Mouse (Mus musculus) lung, adult 2 months (tissue): ENCODE results near the gene Tmem269.

Source experiments
- CTCF ChIP-seq: fragments of 200-500 bp; IDR thresholded peaks from 2 replicates; pipeline ENCODE4 v1.5.1; 2011; ENCODE audit warnings: mild to moderate bottlenecking, low read length, control low read depth; ENCODE audit not compliant: insufficient read depth
- POLR2A ChIP-seq: fragments of 200-500 bp; IDR thresholded peaks from 2 replicates; pipeline ENCODE4 v1.6.1; 2011; ENCODE audit warnings: low read depth, mild to moderate bottlenecking, control low read depth, low read length, borderline replicate concordance; ENCODE audit errors: extremely low read depth

DNA sequence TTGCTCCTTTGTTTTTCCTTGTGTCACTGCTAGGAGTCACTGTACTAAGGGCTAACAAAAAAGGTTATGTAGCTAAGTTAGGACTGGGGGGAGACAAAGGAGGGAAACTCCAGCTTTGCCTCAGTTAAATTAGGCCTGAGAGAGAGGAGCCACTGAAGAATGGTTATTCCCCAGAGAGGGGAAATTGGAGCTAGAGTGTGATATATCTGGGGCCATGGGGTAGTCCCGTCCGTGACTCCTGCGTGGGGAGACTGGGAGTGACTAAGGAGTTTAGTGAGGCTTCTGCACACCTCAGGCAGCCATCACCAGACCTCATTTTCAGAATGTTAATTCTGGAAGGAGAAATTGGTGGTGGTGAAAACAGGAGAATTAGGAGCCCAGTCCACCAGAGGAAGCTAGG, 16.3 kb upstream of the Tmem269 start:
- TF ChIP-seq CTCF (no peak), POLR2A (no peak)
